Mouse (Mus musculus): ENCODE data around the gene Btd. TPM values are rescaled to one million over a fixed set of nuclear protein-coding genes. Genes with fewer than 3 reads are reported as not detected.
A peak's percentile ranks its signal among the peaks of the same experiment; 100 is the strongest.

The Btd gene
- polyA plus RNA-seq, 1 experiment from 2014 or later: 30.0 TPM

DNA sequence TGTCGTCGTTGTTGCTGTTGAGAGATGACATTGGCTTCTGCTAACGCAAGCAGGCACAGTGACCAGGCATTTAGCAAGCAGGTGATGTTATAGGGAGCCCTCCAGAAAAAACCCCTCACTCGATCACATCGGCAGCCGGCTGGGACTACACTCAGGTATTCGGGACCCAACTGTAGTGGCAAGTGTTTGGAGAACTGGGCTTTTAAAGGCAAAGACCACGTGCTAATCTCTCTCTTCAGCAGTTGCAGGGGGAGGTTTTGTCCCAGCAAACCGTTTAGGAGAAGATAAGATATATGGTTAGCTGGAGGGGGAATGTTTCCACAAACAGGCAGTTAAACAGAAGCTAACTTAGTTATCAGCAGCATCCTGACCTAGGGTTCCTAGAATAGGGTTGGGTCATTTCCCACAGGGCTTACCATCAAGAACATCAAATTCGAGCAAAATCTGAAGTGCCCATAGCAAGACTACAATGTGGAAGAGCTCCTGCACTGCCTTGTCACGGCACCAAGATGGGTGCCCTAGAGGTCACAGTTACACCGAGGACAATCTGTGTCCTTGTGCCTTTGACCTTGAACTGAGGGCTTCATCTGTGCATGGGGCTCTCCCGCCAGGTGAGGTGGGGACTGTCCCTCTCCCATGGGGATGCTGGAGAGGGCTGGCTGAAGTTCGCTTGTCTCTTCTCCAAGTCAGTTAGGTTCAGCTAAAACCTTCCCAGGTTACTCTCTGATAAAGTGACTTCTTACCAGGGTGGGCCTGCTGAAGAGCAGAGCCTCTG lies 12.5 kb downstream of the Btd start:
- Histone ChIP-seq H3K27ac (ENCODE audit: low read length) (no peak overlapping the region), H3K4me2 (ENCODE audit: low read depth, low read length) (no peak overlapping the region), H3K9ac (ENCODE audit: low read depth, low read length) (no peak overlapping the region), H3K9me3 (ENCODE audit: control insufficient read depth, low read length) (no peaks in the 10 kb centered on the region), H3K27me3 (replicated peaks; ENCODE audit: control insufficient read depth, insufficient read depth, low read length) (no peaks in the 10 kb centered on the region), H3K36me3 (ENCODE audit: control insufficient read depth, insufficient read depth, low read length) (no peaks in the 10 kb centered on the region), H3K4me3 (ENCODE audit: low read length) (no peak overlapping the region), H3K4me1 (ENCODE audit: control insufficient read depth, insufficient read depth, low read length) (peaks cover 8% of the 10 kb centered on the region; the same call in 1 of the 2 replicates)
- no peak for ATAC-seq
- WGBS: 75% methylated on average over 14 of the region's 14 CpGs

DNA sequence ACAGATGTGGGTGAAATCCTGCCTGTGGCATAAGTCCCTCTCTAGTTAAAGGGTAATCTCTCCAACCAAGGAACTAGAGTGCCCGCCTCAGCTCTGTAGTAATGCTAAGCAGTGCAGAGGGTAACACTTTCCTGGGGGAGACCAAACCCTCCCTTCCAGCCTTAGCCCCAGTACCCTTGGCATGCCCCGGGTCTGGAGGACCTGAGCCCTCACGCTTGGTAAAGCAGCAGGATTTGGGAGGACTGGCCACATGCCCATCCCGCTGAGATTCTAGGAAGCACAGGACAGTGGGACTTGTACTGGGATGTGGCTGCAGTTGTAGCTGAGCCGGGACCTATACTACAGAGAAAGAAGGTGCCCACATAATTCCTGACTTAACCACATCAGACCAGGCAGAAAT lies 14.0 kb downstream of the Btd start:
- Histone ChIP-seq H3K4me2 (ENCODE audit: low read depth, low read length) (no peak overlapping the region), H3K4me1 (ENCODE audit: control insufficient read depth, insufficient read depth, low read length) (peaks cover 13% of the 10 kb centered on the region), H3K9me3 (ENCODE audit: control insufficient read depth, low read length) (no peaks in the 10 kb centered on the region), H3K36me3 (ENCODE audit: control insufficient read depth, insufficient read depth, low read length) (no peaks in the 10 kb centered on the region), H3K27ac (ENCODE audit: low read length) (no peak overlapping the region), H3K27me3 (replicated peaks; ENCODE audit: control insufficient read depth, insufficient read depth, low read length) (no peaks in the 10 kb centered on the region), H3K9ac (ENCODE audit: low read depth, low read length) (no peak overlapping the region), H3K4me3 (ENCODE audit: low read length) (no peak overlapping the region)
- 86% methylated on average over 5 of the region's 5 CpGs for WGBS
- no peak for ATAC-seq

DNA sequence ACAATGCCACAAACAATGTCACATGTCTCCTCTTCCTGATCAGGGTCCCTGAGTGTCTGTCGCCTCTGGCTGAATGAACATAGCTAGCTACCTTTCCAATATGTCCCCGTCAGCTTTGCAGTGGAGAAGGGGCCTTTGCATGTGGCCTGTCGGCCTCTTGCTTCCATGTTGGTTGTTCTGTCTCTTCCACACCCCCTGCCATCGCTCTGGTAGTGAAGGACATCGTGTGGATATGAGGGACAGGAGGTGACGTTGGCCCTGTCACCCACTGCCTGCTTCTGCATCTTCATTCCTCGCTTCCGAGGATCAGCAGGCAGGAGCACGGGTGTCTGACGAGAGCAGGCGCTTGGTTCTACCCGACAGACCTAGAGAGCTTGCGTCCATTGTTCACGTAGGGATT lies 14.6 kb downstream of the Btd start:
- H3K4me1 ChIP-seq (ENCODE audit: control insufficient read depth, insufficient read depth, low read length): peaks cover 19% of the 10 kb centered on the region
- ATAC-seq: no peak
- WGBS: 84% methylated on average over 14 of the region's 14 CpGs

DNA sequence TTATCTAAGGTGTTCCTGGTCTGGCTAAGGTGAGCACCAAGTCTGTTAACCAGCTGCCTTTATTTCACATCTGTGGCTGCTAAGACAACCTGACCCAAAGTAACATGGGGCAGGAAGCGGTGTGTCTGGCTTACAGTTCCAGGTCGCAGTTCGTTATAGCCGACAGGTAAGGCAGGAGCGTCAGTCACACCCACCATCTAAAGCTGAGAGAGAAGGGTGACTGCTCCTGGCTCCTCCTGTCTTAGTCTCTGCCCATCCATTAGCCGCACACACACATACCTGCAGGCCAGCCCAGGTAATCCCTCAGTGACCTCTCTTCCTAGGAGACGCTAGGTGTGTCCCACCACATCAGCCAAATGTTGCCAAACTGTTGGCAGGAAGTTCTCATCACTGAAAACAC lies 15.6 kb downstream of the Btd start:
- 74% methylated on average over 7 of the region's 7 CpGs for WGBS
- Histone ChIP-seq H3K9me3 (ENCODE audit: control insufficient read depth, low read length) (no peaks in the 10 kb centered on the region), H3K27ac (ENCODE audit: low read length) (no peak overlapping the region), H3K4me2 (ENCODE audit: low read depth, low read length) (no peak overlapping the region), H3K4me3 (ENCODE audit: low read length) (no peak overlapping the region), H3K4me1 (ENCODE audit: control insufficient read depth, insufficient read depth, low read length) (peaks cover 24% of the 10 kb centered on the region), H3K27me3 (replicated peaks; ENCODE audit: control insufficient read depth, insufficient read depth, low read length) (no peaks in the 10 kb centered on the region), H3K36me3 (ENCODE audit: control insufficient read depth, insufficient read depth, low read length) (no peaks in the 10 kb centered on the region), H3K9ac (ENCODE audit: low read depth, low read length) (no peak overlapping the region)
- no peak for ATAC-seq

More for the DNA sequence above, 14.6 kb downstream of the Btd start:
- Histone ChIP-seq H3K9ac (ENCODE audit: low read depth, low read length) (no peak overlapping the region), H3K27ac (ENCODE audit: low read length) (no peak overlapping the region), H3K4me3 (ENCODE audit: low read length) (no peak overlapping the region), H3K27me3 (replicated peaks; ENCODE audit: control insufficient read depth, insufficient read depth, low read length) (no peaks in the 10 kb centered on the region), H3K36me3 (ENCODE audit: control insufficient read depth, insufficient read depth, low read length) (no peaks in the 10 kb centered on the region), H3K9me3 (ENCODE audit: control insufficient read depth, low read length) (no peaks in the 10 kb centered on the region), H3K4me2 (ENCODE audit: low read depth, low read length) (no peak overlapping the region)

DNA sequence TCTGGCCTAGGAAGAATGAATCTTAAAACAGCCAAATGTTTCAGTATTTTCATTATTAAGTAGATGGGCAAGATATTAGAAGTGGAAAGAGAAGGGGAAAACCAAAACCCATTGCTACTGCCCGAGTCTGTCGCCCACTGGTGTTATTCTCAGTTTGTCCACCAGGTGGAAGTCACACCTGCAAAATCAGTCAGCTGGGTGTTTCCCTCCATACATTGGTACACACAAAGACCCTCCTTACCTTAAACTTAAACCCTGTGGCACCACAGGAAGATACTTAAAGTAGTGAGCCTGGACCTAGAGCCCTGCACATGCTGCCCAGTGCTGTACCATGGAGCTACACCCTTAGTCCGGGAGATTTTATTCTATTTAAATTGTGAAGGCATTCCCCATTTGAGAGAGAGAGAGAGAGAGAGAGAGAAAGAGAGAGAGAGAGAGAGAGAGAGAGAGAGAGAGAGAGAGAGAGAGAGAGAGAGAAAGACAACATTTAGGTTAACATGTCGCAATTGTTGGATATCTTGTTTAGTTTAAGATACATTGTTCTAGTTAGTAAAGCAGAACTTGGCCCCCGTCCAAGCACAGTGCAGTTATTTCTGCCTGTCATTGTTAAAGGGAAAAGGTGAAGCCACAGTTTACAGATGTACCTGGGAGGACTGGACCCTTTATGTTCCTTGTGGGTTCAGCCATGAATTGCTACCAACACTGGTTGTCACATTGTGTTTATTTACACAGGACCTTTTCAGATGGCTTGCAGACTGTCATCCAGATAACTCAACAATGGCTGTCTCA lies 16.2 kb downstream of the Btd start:
- Histone ChIP-seq H3K4me1 (ENCODE audit: control insufficient read depth, insufficient read depth, low read length) (peaks cover 28% of the 10 kb centered on the region), H3K9me3 (ENCODE audit: control insufficient read depth, low read length) (no peaks in the 10 kb centered on the region), H3K4me2 (ENCODE audit: low read depth, low read length) (no peak overlapping the region), H3K9ac (ENCODE audit: low read depth, low read length) (no peak overlapping the region), H3K4me3 (ENCODE audit: low read length) (no peak overlapping the region), H3K27me3 (replicated peaks; ENCODE audit: control insufficient read depth, insufficient read depth, low read length) (no peaks in the 10 kb centered on the region), H3K36me3 (ENCODE audit: control insufficient read depth, insufficient read depth, low read length) (no peaks in the 10 kb centered on the region), H3K27ac (ENCODE audit: low read length) (0 out of 2 replicates have a peak overlapping the region, but pooled peaks have one; percentile 19)
- 23% methylated on average over 5 of the region's 5 CpGs for WGBS
- 0 out of 2 replicates have a peak, but pooled peaks have one; percentile 9 for ATAC-seq

DNA sequence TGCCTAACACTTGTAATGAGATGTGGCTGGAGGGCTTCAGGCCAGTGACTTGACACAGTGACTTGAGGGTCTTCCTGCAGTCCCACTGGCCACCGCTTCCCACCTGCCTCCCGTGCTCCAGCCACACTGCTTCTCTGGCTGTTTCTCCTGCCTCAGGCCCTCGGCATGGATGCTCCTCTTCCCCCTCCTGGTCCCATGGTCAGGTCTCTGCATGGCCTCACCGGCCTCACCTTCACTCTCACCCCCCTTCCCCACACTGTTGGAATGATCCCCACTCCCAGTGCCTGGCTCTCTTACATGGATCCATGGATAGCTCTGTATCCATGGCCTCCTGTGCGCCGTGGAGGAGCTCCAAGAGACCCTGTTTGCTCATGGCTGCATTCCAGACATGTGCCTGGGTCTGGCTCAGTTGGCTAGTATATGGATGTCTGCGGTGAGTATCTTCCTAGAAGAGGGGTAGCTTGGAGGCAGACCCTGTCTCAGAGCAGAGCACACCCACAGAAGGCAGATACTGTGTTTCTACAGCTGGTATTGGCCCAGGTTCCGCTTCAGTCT lies 17.4 kb downstream of the Btd start:
- H3K4me2 ChIP-seq (ENCODE audit: low read depth, low read length): no peak overlapping the region
- 89% methylated on average over 8 of the region's 8 CpGs for WGBS
- H3K27ac ChIP-seq (ENCODE audit: low read length): no peak overlapping the region
- no peak overlapping the region for H3K4me3 ChIP-seq (ENCODE audit: low read length)
- no peaks in the 10 kb centered on the region for H3K27me3 ChIP-seq (replicated peaks; ENCODE audit: control insufficient read depth, insufficient read depth, low read length)
- no peak overlapping the region for H3K9ac ChIP-seq (ENCODE audit: low read depth, low read length)
- no peak for ATAC-seq
- H3K36me3 ChIP-seq (ENCODE audit: control insufficient read depth, insufficient read depth, low read length): no peaks in the 10 kb centered on the region
- no peaks in the 10 kb centered on the region for H3K9me3 ChIP-seq (ENCODE audit: control insufficient read depth, low read length)
- peaks cover 40% of the 10 kb centered on the region for H3K4me1 ChIP-seq (ENCODE audit: control insufficient read depth, insufficient read depth, low read length)

DNA sequence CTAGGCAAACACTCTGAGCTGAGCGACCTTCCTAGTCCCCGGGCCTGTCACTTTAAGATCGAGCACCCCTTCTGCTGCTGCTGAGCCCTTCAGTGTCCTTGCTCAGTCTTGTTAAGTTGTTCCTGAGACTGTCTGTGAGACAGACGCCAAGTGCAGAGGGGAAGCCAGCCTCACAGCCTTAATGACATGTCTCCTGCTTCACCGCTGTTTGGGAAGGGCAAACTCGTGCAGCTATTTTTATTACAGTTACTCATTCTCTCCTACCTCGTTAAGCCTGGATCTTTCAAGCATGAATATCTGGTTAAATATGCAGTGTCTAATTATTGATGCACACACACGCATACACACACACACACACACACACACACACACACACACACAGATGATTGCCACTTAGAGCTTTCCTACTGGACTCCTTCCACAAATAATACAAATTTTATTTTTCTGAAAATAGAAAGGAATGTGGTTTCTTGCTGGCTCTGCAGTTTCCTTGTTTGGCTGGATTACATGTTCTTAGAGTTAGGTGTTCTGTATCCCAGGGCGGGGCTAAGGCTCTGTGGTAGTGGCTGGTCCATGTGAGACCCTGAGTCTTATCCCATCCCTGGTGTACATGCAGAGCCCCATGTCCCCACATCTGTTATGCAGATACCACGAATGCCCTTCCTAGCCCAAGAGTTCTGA lies 18.8 kb downstream of the Btd start:
- ATAC-seq: 0 out of 2 replicates have a peak, but pooled peaks have one; percentile 5
- WGBS: 49% methylated on average over 10 of the region's 10 CpGs
- H3K4me3 ChIP-seq (ENCODE audit: low read length): no peak overlapping the region
- H3K9me3 ChIP-seq (ENCODE audit: control insufficient read depth, low read length): no peaks in the 10 kb centered on the region
- no peaks in the 10 kb centered on the region for H3K36me3 ChIP-seq (ENCODE audit: control insufficient read depth, insufficient read depth, low read length)
- no peaks in the 10 kb centered on the region for H3K27me3 ChIP-seq (replicated peaks; ENCODE audit: control insufficient read depth, insufficient read depth, low read length)
- peak overlapping the region; percentile 74 for H3K27ac ChIP-seq (ENCODE audit: low read length)
- H3K4me1 ChIP-seq (ENCODE audit: control insufficient read depth, insufficient read depth, low read length): peaks cover 52% of the 10 kb centered on the region
- H3K4me2 ChIP-seq (ENCODE audit: low read depth, low read length): no peak overlapping the region
- 0 out of 2 replicates have a peak overlapping the region, but pooled peaks have one; percentile 2 for H3K9ac ChIP-seq (ENCODE audit: low read depth, low read length)

DNA sequence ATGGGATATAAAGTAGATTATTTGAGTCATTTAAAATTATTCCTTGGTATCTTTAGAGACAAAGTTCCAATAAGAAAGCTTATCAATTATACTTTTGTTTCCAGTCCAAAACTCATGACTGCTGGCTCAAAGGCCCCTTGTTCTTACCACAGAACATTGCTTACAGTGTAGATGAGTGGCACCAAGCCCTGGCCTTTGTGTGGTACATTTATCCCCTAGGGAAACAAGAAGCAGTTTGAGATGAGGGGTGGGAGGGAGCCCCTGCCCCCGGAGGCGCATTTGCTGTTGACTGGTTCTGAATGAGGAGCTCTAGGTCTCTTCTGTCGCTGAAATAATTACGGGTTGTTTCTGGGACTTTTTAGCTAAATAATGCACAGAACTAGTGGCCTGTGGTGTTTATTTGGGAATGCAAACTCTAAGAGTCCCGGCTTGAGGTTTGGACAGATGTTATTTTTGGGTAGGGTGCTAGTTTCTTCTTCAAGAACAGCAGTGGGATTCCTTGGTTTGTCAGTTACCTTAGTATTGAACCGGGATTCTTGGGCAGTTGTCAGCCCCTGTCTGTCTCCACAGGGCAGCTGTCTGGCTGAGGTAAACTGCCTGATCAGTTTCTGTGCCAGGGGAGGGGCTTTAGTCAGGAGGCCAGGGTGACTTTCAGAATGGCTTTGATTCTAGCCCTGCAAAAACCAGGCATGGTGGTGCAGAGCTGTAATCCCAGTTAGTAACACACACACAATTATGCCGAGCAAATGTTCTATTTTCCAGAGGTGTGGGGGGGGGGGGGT lies 19.7 kb downstream of the Btd start:
- WGBS: 55% methylated on average over 7 of the region's 7 CpGs
- H3K4me2 ChIP-seq (ENCODE audit: low read depth, low read length): no peak overlapping the region
- H3K4me1 ChIP-seq (ENCODE audit: control insufficient read depth, insufficient read depth, low read length): peaks cover 60% of the 10 kb centered on the region
- H3K4me3 ChIP-seq (ENCODE audit: low read length): no peak overlapping the region
- no peak for ATAC-seq
- no peaks in the 10 kb centered on the region for H3K27me3 ChIP-seq (replicated peaks; ENCODE audit: control insufficient read depth, insufficient read depth, low read length)
- no peak overlapping the region for H3K9ac ChIP-seq (ENCODE audit: low read depth, low read length)
- H3K27ac ChIP-seq (ENCODE audit: low read length): peak overlapping the region; percentile 74
- H3K9me3 ChIP-seq (ENCODE audit: control insufficient read depth, low read length): no peaks in the 10 kb centered on the region
- no peaks in the 10 kb centered on the region for H3K36me3 ChIP-seq (ENCODE audit: control insufficient read depth, insufficient read depth, low read length)

All from intestine, embryonic 16.5 days (tissue).